Mouse (Mus musculus): ENCODE data around the gene Gm4340. TPM values are rescaled to one million over a fixed set of nuclear protein-coding genes. Genes with fewer than 3 reads are reported as not detected.
"Not testable (repeated sequence)": the region's sequence is repeated elsewhere in the genome, so short reads cannot be mapped to it uniquely, and the experiment has no call there.

Gene Gm4340
- total RNA-seq (2021), result not detected

- intact Hi-C loops (cut with DNase I); DNase-seq (ENCODE audit: low spot score): not testable (repeated sequence)
Measured at GRCm38 (mm10) chr10:104193742-104194141, at the start of gene Gm4340. TSS of gene Gm4340 (plus strand) at chr10:104194042.

GRCm38 (mm10) chr10:104151197-104151596, 42.6 kb upstream of the Gm4340 start, which contains the start of gene Gm6763:
TSS of gene Gm6763 (plus strand) at chr10:104151497.
- DNase-seq (ENCODE audit: low spot score); intact Hi-C loops (cut with DNase I): not testable (repeated sequence)

GRCm38 (mm10) chr10:104159706-104160105, 34.1 kb upstream of the Gm4340 start, which contains the start of gene Gm8764:
TSS of gene Gm8764 (plus strand) at chr10:104160006.
- DNase-seq (ENCODE audit: low spot score); intact Hi-C loops (cut with DNase I): not testable (repeated sequence)

GRCm38 (mm10) chr10:104168215-104168614, 25.6 kb upstream of the Gm4340 start, which contains the start of gene Gm21304:
TSS of gene Gm21304 (plus strand) at chr10:104168515.
- DNase-seq (ENCODE audit: low spot score); intact Hi-C loops (cut with DNase I): not testable (repeated sequence)

- intact Hi-C loops (cut with DNase I); DNase-seq (ENCODE audit: low spot score): not testable (repeated sequence)
Measured at GRCm38 (mm10) chr10:104176724-104177123, 17.1 kb upstream of the Gm4340 start, which contains the start of gene Gm21312. TSS of gene Gm21312 (plus strand) at chr10:104177024.

GRCm38 (mm10) chr10:104185233-104185632, 8.6 kb upstream of the Gm4340 start, which contains the start of gene Gm20765:
TSS of gene Gm20765 (plus strand) at chr10:104185533.
- intact Hi-C loops (cut with DNase I); DNase-seq (ENCODE audit: low spot score): not testable (repeated sequence)

- intact Hi-C loops (cut with DNase I), result no loop called here
- no peak for DNase-seq (ENCODE audit: low spot score)
Measured at GRCm38 (mm10) chr10:104209655-104210054, 15.8 kb downstream of the Gm4340 start.

- no peak for DNase-seq (ENCODE audit: low spot score)
Measured at GRCm38 (mm10) chr10:104210268-104210990, 16.6 kb downstream of the Gm4340 start.

GRCm38 (mm10) chr10:104214527-104214926, 20.7 kb downstream of the Gm4340 start:
- no peak for DNase-seq (ENCODE audit: low spot score)
- intact Hi-C loops (cut with DNase I), result no loop called here

More at GRCm38 (mm10) chr10:104210268-104210990, 16.6 kb downstream of the Gm4340 start:
- intact Hi-C loops (cut with DNase I), result no loop called here

GRCm38 (mm10) chr10:104220303-104221021, 26.6 kb downstream of the Gm4340 start:
- DNase-seq (ENCODE audit: low spot score), result no peak
- intact Hi-C loops (cut with DNase I), result no loop called here

Other genes with a start within 250 kb of the Gm4340 start
- not detected for gene Gm21293, start 51.1 kb upstream of the Gm4340 start, total RNA-seq (2021)
- gene Gm6763, start 42.5 kb upstream of the Gm4340 start, total RNA-seq (2021), result not detected
- gene Gm8764, start 34.0 kb upstream of the Gm4340 start, total RNA-seq (2021), result not detected
- not detected for gene Gm21304, start 25.5 kb upstream of the Gm4340 start, total RNA-seq (2021)
- not detected for gene Gm21312, start 17.0 kb upstream of the Gm4340 start, total RNA-seq (2021)
- not detected for gene Gm20765, start 8.5 kb upstream of the Gm4340 start, total RNA-seq (2021)

Measured in heart, postnatal 25 days (tissue).